Mouse (Mus musculus) liver, adult (tissue): ENCODE measurements around the gene Fignl2.

Source experiments
- GATA4 ChIP-seq: IDR thresholded peaks from 2 replicates; pipeline ENCODE4 v1.6.1; 2014; ENCODE audit warnings: mild to moderate bottlenecking, low read length; ENCODE audit not compliant: insufficient replicate concordance

Fignl2 gene

GRCm38 (mm10) chr15:101059570-101060279, 18.6 kb downstream of the Fignl2 start:
- no peak for TF ChIP-seq GATA4

GRCm38 (mm10) chr15:101056225-101056624, 22.1 kb downstream of the Fignl2 start:
- no peak for TF ChIP-seq GATA4

GRCm38 (mm10) chr15:101054541-101054940, 23.8 kb downstream of the Fignl2 start:
- no peak for TF ChIP-seq GATA4

GRCm38 (mm10) chr15:101053832-101054459, 24.4 kb downstream of the Fignl2 start:
- TF ChIP-seq GATA4 = no peak

GRCm38 (mm10) chr15:101052560-101053501, 25.5 kb downstream of the Fignl2 start:
- TF ChIP-seq GATA4 = no peak

GRCm38 (mm10) chr15:101051869-101052268, 26.5 kb downstream of the Fignl2 start:
- TF ChIP-seq GATA4 = no peak

- no peak for TF ChIP-seq GATA4
These were observed 29.9 kb downstream of the Fignl2 start for GRCm38 (mm10) chr15:101048338-101048896.

- TF ChIP-seq GATA4 = no peak
These were observed 31.2 kb downstream of the Fignl2 start, which contains the start of gene Gm47841 for GRCm38 (mm10) chr15:101047194-101047555. Gm47841 (minus strand) TSS chr15:101047397.

GRCm38 (mm10) chr15:101046527-101047193, 31.7 kb downstream of the Fignl2 start:
- TF ChIP-seq GATA4 = no peak

- no peak for TF ChIP-seq GATA4
These were observed 32.3 kb downstream of the Fignl2 start for GRCm38 (mm10) chr15:101046039-101046526.

GRCm38 (mm10) chr15:101044531-101044930, 33.8 kb downstream of the Fignl2 start:
- TF ChIP-seq GATA4 = no peak

- TF ChIP-seq GATA4 = no peak
These were observed 35.8 kb downstream of the Fignl2 start for GRCm38 (mm10) chr15:101042613-101043012.

GRCm38 (mm10) chr15:101041966-101042365, 36.4 kb downstream of the Fignl2 start:
- no peak for TF ChIP-seq GATA4

GRCm38 (mm10) chr15:101039651-101040050, 38.7 kb downstream of the Fignl2 start:
- TF ChIP-seq GATA4 = no peak

- no peak for TF ChIP-seq GATA4
These were observed 49.4 kb downstream of the Fignl2 start for GRCm38 (mm10) chr15:101028960-101029359.

GRCm38 (mm10) chr15:101011352-101011751, 67.0 kb downstream of the Fignl2 start:
- no peak for TF ChIP-seq GATA4
